Mouse (Mus musculus) lung, postnatal 0 days (tissue): ENCODE results near the gene Tomm70a. TPM values are rescaled to one million over a fixed set of nuclear protein-coding genes. Genes with fewer than 3 reads are reported as not detected.

Experiments
- ATAC-seq: fragments of 200-750 bp; cut with Nextera tagmentation; 2 replicates; pipeline ENCODE4 v1.8.0; 2017; ENCODE audit warnings: moderate library complexity
- DNase-seq: peaks from one replicate; pipeline ENCODE4 v3.0.0-alpha.2; 2016; ENCODE audit warnings: low spot score
- H3K27ac ChIP-seq: fragments of 300-500 bp; sonication (generic); 2 replicates; pipeline ENCODE4 v1.5.1; 2014; ENCODE audit warnings: antibody characterized with exemption, mild to moderate bottlenecking, low read length, mixed read lengths
- H3K27me3 ChIP-seq: fragments of 300-500 bp; sonication (generic); replicated peaks from 2 replicates; pipeline ENCODE4 v1.6.1; 2014; ENCODE audit warnings: low read length, mixed read lengths; ENCODE audit not compliant: insufficient read depth
- H3K36me3 ChIP-seq: fragments of 300-500 bp; sonication (generic); 2 replicates; pipeline ENCODE4 v1.6.1; 2014; ENCODE audit warnings: low read length, mixed read lengths; ENCODE audit not compliant: insufficient read depth
- H3K4me1 ChIP-seq: fragments of 300-500 bp; sonication (generic); 2 replicates; pipeline ENCODE4 v1.6.1; 2014; ENCODE audit warnings: antibody characterized with exemption, low read depth, low read length, mixed read lengths; ENCODE audit not compliant: insufficient read depth
- H3K4me2 ChIP-seq: fragments of 300-500 bp; sonication (generic); replicated peaks from 2 replicates; pipeline ENCODE4 v1.6.1; 2014; ENCODE audit warnings: low read depth, mild to moderate bottlenecking, low read length, moderate library complexity, mixed read lengths
- H3K4me3 ChIP-seq: fragments of 300-500 bp; sonication (generic); 2 replicates; pipeline ENCODE4 v1.5.1; 2014; ENCODE audit warnings: low read depth, low read length
- H3K9ac ChIP-seq: fragments of 300-500 bp; sonication (generic); replicated peaks from 2 replicates; pipeline ENCODE4 v1.6.1; 2014; ENCODE audit warnings: low read depth, mild to moderate bottlenecking
- H3K9me3 ChIP-seq: fragments of 300-500 bp; sonication (generic); 2 replicates; pipeline ENCODE4 v1.6.1; 2016; ENCODE audit warnings: low read length, mixed read lengths
- CTCF ChIP-seq: IDR thresholded peaks from 2 replicates; pipeline ENCODE4 v1.5.1; 2016; ENCODE audit warnings: antibody characterized with exemption, mild to moderate bottlenecking
- EP300 ChIP-seq: IDR thresholded peaks from 2 replicates; pipeline ENCODE4 v1.6.1; 2016; ENCODE audit warnings: antibody characterized with exemption, mild to moderate bottlenecking, control low read depth
- WGBS: fragments of 180-500 bp; shearing (Covaris S2); extraction: QIAGEN DNeasy Blood & Tissue Kit; methylation state at CpG from one replicate; pipeline ENCODE4 v1.1.7; 2014; 5-methylcytosine and 5-hydroxymethylcytosine counted together
- polyA plus RNA-seq: library from polyadenylated mRNA; unstranded; fragments of >200 nt; fragmentation: Nextera tagmentation; extraction: Ambion mirVana; gene quantifications from 2 replicates; pipeline ENCODE4 v1.2.1, GENCODE M21; 2015

The Tomm70a gene
- polyA plus RNA-seq, 1 experiment from 2014 or later: 17.2 TPM

DNA sequence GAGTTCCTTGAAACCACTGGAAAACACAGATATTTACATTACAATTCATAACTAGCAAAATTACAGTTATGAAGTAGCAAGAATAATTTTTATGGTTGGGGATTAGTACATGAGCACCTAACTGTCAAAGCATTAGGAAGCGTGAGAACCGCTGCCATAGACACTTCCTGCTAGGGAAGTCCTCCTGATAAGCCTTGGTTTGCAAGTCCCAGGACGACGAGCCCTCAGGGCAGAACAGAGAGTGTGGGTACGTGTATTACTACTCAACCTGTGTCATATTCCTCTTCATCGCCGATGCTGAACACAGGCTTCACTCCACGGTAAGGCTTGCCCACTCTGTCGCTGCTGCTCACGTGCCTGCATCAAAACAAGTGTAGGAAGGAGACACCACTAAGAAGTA, 56.2 kb downstream of the Tomm70a start:
- Histone ChIP-seq H3K27me3 (no peaks in the 10 kb centered on the region), H3K36me3 (peaks cover 10% of the 10 kb centered on the region; the same call in 1 of the 2 replicates), H3K9me3 (no peaks in the 10 kb centered on the region), H3K4me2 (no peak overlapping the region), H3K27ac (no peak overlapping the region), H3K4me1 (no peaks in the 10 kb centered on the region), H3K9ac (no peak overlapping the region), H3K4me3 (no peak overlapping the region)
- no peak for ATAC-seq
- no peak for TF ChIP-seq CTCF
- no peak for TF ChIP-seq EP300
- WGBS: 85% methylated on average over 10 of the region's 10 CpGs
- DNase-seq: no peak

- no peak overlapping the region for H3K4me3 ChIP-seq
- no peaks in the 10 kb centered on the region for H3K27me3 ChIP-seq
- no peak overlapping the region for H3K9ac ChIP-seq
- peaks cover 21% of the 10 kb centered on the region; the same call in 1 of the 2 replicates for H3K36me3 ChIP-seq
- no peaks in the 10 kb centered on the region for H3K9me3 ChIP-seq
- DNase-seq (no peak), ATAC-seq (no peak)
- no peak overlapping the region for H3K4me2 ChIP-seq
- 79% methylated on average over 11 of the region's 11 CpGs for WGBS
- no peaks in the 10 kb centered on the region for H3K4me1 ChIP-seq
- no peak for TF ChIP-seq CTCF
- no peak overlapping the region for H3K27ac ChIP-seq
These were observed 59.7 kb downstream of the Tomm70a start for GRCm38 (mm10) chr16:57181180-57181579.

- no peak for ATAC-seq
- no peak for TF ChIP-seq CTCF
- no peak for TF ChIP-seq EP300
- H3K36me3 ChIP-seq: peaks cover 21% of the 10 kb centered on the region; the same call in 1 of the 2 replicates
These were observed 60.5 kb downstream of the Tomm70a start for GRCm38 (mm10) chr16:57182037-57182436.

GRCm38 (mm10) chr16:57186618-57187017, 65.1 kb downstream of the Tomm70a start:
- DNase-seq (no peak), ATAC-seq (no peak)
- WGBS: 96% methylated on average over 4 of the region's 4 CpGs
- Histone ChIP-seq H3K9me3 (no peaks in the 10 kb centered on the region), H3K4me2 (no peak overlapping the region), H3K4me3 (no peak overlapping the region), H3K4me1 (no peaks in the 10 kb centered on the region), H3K9ac (no peak overlapping the region), H3K27me3 (no peaks in the 10 kb centered on the region), H3K36me3 (peaks cover 30% of the 10 kb centered on the region), H3K27ac (no peak overlapping the region)
- TF ChIP-seq EP300 (no peak), CTCF (no peak)

More at GRCm38 (mm10) chr16:57182037-57182436, 60.5 kb downstream of the Tomm70a start:
- no peak for DNase-seq
- Histone ChIP-seq H3K27ac (no peak overlapping the region), H3K4me1 (no peaks in the 10 kb centered on the region), H3K27me3 (no peaks in the 10 kb centered on the region), H3K4me2 (no peak overlapping the region), H3K9me3 (no peaks in the 10 kb centered on the region), H3K9ac (no peak overlapping the region), H3K4me3 (no peak overlapping the region)
- WGBS: 76% methylated on average over 5 of the region's 5 CpGs

- 57% methylated on average over 2 of the region's 2 CpGs for WGBS
- no peak for ATAC-seq
- Histone ChIP-seq H3K4me1 (no peaks in the 10 kb centered on the region), H3K4me2 (no peak overlapping the region), H3K36me3 (peaks cover 20% of the 10 kb centered on the region), H3K9ac (no peak overlapping the region), H3K9me3 (no peaks in the 10 kb centered on the region), H3K27me3 (no peaks in the 10 kb centered on the region), H3K4me3 (no peak overlapping the region), H3K27ac (no peak overlapping the region)
- DNase-seq: peak; percentile 29
- TF ChIP-seq EP300 (no peak), CTCF (no peak)
These were observed 68.0 kb downstream of the Tomm70a start for GRCm38 (mm10) chr16:57189493-57189892.

GRCm38 (mm10) chr16:57190390-57190789, 68.9 kb downstream of the Tomm70a start:
- no peak overlapping the region for H3K4me3 ChIP-seq
- H3K27me3 ChIP-seq: no peaks in the 10 kb centered on the region
- H3K9ac ChIP-seq: no peak overlapping the region
- H3K9me3 ChIP-seq: no peaks in the 10 kb centered on the region
- no peak for ATAC-seq
- no peak overlapping the region for H3K27ac ChIP-seq
- H3K36me3 ChIP-seq: peaks cover 20% of the 10 kb centered on the region
- no peak overlapping the region for H3K4me2 ChIP-seq
- DNase-seq: no peak
- no peaks in the 10 kb centered on the region for H3K4me1 ChIP-seq
- WGBS: 85% methylated on average over 8 of the region's 8 CpGs
- TF ChIP-seq EP300: no peak
- TF ChIP-seq CTCF: no peak

GRCm38 (mm10) chr16:57191214-57191613, 69.7 kb downstream of the Tomm70a start:
- Histone ChIP-seq H3K4me3 (no peak overlapping the region), H3K9me3 (no peaks in the 10 kb centered on the region), H3K27me3 (no peaks in the 10 kb centered on the region), H3K27ac (no peak overlapping the region), H3K4me2 (no peak overlapping the region), H3K36me3 (peaks cover 20% of the 10 kb centered on the region), H3K9ac (no peak overlapping the region), H3K4me1 (no peaks in the 10 kb centered on the region)
- WGBS: 91% methylated on average over 14 of the region's 14 CpGs
- DNase-seq (no peak), ATAC-seq (no peak)
- TF ChIP-seq CTCF (no peak), EP300 (no peak)
